Mouse (Mus musculus): ENCODE data around the gene Exoc6.

The Exoc6 gene

DNA sequence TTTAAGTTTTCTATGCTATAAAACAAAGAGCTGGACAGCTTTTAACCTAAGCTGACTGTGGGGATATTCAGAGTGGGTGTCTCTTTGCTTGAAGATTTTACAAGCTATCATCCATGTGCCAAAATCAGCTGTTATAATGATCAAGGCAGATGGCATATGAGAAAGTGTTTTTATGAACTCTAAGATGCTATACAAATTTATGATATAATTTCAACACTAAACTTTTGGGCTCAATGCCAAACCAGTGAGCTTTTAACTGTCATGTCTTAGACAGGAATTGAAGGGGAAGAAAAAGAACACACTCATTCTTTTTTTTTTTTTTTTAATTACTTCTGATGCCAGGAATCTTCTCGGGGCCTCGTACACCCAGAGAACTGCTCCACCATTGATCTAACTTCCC is 100.3 kb downstream of the Exoc6 start:
- in situ Hi-C loops (cut with MboI; ENCODE audit: low pct_unique_long_range_greater_than_20kb in 1 of 2, low sequenced_read_pairs in 2 of 2, unreplicated experiment in 1 of 2), result no loop called here

GRCm38 (mm10) chr19:37654012-37654411 is 103.8 kb downstream of the Exoc6 start:
- in situ Hi-C loops (cut with MboI; ENCODE audit: low pct_unique_long_range_greater_than_20kb in 1 of 2, low sequenced_read_pairs in 2 of 2, unreplicated experiment in 1 of 2), result no loop called here

GRCm38 (mm10) chr19:37656441-37656840 is 106.2 kb downstream of the Exoc6 start:
- in situ Hi-C loops (cut with MboI; ENCODE audit: low pct_unique_long_range_greater_than_20kb in 1 of 2, low sequenced_read_pairs in 2 of 2, unreplicated experiment in 1 of 2), result no loop called here

GRCm38 (mm10) chr19:37665256-37665655 is 115.0 kb downstream of the Exoc6 start:
- in situ Hi-C loops (cut with MboI; ENCODE audit: low pct_unique_long_range_greater_than_20kb in 1 of 2, low sequenced_read_pairs in 2 of 2, unreplicated experiment in 1 of 2), result no loop called here

DNA sequence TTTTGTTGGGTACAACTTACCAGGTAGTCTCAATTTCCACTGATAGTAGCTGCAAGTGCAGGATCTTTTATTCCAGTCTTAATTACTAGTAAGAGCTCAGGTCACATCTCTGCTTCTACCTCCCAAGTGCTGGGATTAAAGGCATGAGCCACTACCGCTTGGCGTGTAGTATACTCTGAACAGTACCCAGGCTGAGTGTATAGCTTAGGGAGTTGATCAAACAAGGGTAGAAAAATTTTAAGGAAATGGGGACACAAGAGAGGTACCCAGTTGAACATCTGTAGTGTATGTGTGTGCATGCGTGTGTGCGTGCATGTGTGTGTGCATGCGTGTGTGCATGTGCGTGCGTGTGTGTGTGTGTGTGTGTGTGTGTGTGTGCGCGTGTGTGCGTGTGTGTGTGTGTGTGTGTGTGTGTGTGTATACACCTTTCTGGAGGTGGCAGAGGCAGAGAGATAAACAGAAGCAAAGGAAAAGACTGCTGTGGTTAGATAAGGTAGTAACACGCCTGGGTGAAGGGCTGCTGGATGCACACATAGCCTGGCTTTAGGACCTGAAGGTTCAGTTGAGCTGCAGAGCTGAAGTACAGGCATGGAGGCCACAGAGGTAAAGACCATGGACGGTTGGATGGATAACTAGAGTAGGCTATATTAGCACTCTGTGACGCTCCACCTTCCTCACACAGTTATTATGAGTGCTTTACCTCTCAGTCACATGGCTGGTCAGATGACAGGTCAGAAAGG is 117.8 kb downstream of the Exoc6 start:
- in situ Hi-C loops (cut with MboI; ENCODE audit: low pct_unique_long_range_greater_than_20kb in 1 of 2, low sequenced_read_pairs in 2 of 2, unreplicated experiment in 1 of 2), result no loop called here

GRCm38 (mm10) chr19:37668657-37669056 is 118.4 kb downstream of the Exoc6 start:
- in situ Hi-C loops (cut with MboI; ENCODE audit: low pct_unique_long_range_greater_than_20kb in 1 of 2, low sequenced_read_pairs in 2 of 2, unreplicated experiment in 1 of 2), result no loop called here

DNA sequence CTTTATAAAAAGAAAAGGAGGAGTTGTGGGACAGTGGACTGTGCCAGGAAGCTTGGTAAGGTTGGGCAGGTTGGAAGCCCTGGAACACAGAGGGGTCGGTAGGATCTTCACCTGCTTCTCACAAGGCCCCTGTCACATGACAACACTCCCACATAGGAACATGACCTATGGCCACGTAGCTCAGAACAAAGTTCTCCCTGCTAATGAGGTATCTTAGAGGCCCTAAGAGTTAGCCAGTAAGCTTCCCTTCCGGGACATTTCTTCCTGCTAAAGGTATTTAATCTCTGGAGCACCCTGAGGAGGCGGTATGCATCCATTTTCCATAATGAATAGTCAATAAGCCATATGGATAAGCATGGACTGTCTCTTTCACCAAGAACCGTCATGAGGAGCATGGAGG is 119.3 kb downstream of the Exoc6 start:
- in situ Hi-C loops (cut with MboI; ENCODE audit: low pct_unique_long_range_greater_than_20kb in 1 of 2, low sequenced_read_pairs in 2 of 2, unreplicated experiment in 1 of 2), result no loop called here

DNA sequence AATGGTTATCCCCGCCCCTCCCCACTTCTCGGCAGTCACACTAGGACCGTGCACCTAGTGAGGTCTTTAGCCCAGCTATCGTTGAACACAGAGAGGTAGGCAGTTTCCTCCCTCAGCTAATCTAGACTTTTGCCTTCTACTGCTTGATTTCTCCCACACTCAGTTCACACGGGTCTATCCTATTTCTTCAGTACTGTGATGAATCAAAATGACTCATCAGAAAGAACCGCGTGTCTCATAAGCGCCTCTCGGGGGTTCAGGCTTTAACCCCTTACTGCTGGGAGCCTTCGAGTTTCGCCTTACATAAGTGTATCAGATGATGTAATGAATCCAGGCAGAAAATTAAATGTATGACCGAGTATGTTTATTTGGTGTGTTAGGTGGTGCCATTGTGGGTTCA is 123.2 kb downstream of the Exoc6 start:
- in situ Hi-C loops (cut with MboI; ENCODE audit: low pct_unique_long_range_greater_than_20kb in 1 of 2, low sequenced_read_pairs in 2 of 2, unreplicated experiment in 1 of 2), result no loop called here

DNA sequence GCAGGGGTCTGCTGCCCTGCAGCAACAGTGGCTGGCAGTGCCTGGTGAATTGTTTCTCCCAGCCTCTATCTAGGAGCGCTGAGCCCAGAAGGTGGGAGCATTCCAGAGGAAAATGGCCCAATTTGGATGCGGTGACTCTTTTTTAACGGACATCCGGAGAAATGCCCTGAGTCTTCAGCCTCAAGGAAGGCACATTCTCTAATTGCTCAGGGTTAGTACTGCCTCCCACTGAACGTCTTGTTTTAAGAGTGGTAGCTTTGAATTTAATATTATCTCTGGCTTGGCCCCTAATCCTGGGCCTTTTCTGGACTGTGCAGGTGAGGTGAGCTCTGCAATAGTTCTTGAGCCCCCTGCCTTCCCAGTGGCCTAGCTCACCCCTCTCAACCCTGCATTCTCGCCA is 135.1 kb downstream of the Exoc6 start, which contains the start of gene Cyp26c1:
Cyp26c1 (plus strand) TSS at position 301 of the 400 bp plus-strand sequence.
- in situ Hi-C loops (cut with MboI; ENCODE audit: low pct_unique_long_range_greater_than_20kb in 1 of 2, low sequenced_read_pairs in 2 of 2, unreplicated experiment in 1 of 2), result no loop called here

GRCm38 (mm10) chr19:37686347-37686746 is 136.1 kb downstream of the Exoc6 start:
- in situ Hi-C loops (cut with MboI; ENCODE audit: low pct_unique_long_range_greater_than_20kb in 1 of 2, low sequenced_read_pairs in 2 of 2, unreplicated experiment in 1 of 2), result no loop called here

- in situ Hi-C loops (cut with MboI; ENCODE audit: low pct_unique_long_range_greater_than_20kb in 1 of 2, low sequenced_read_pairs in 2 of 2, unreplicated experiment in 1 of 2), result no loop called here
These were observed 137.0 kb downstream of the Exoc6 start for GRCm38 (mm10) chr19:37686941-37687850.

- in situ Hi-C loops (cut with MboI; ENCODE audit: low pct_unique_long_range_greater_than_20kb in 1 of 2, low sequenced_read_pairs in 2 of 2, unreplicated experiment in 1 of 2), result no loop called here
These were observed 139.3 kb downstream of the Exoc6 start for GRCm38 (mm10) chr19:37689478-37689877.

DNA sequence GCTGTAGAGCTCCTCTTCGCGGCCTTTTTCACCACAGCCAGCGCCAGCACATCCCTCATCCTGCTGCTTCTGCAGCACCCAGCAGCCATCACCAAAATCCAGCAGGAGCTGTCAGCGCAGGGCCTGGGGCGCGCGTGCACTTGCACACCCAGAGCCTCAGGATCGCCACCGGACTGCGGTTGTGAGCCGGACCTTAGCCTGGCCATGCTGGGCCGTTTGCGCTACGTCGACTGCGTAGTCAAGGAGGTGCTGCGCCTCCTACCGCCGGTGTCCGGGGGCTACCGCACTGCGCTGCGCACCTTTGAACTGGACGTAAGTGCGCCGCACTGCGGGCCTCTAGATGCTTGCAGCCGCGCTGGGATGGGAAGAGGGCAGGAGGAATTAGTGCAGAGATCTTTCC is 140.5 kb downstream of the Exoc6 start:
- in situ Hi-C loops (cut with MboI; ENCODE audit: low pct_unique_long_range_greater_than_20kb in 1 of 2, low sequenced_read_pairs in 2 of 2, unreplicated experiment in 1 of 2), result no loop called here

DNA sequence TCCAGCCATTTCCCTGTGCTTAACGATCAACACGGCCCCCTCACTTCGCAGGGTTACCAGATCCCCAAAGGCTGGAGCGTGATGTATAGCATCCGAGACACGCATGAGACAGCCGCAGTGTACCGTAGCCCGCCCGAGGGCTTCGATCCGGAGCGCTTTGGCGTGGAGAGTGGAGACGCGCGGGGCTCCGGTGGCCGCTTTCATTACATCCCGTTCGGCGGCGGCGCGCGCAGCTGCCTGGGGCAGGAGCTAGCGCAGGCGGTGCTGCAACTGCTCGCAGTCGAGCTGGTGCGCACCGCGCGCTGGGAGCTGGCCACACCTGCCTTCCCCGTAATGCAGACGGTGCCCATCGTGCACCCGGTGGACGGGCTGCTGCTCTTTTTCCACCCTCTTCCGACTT is 142.7 kb downstream of the Exoc6 start:
- in situ Hi-C loops (cut with MboI; ENCODE audit: low pct_unique_long_range_greater_than_20kb in 1 of 2, low sequenced_read_pairs in 2 of 2, unreplicated experiment in 1 of 2), result no loop called here

GRCm38 (mm10) chr19:37695146-37695545 is 144.9 kb downstream of the Exoc6 start:
- in situ Hi-C loops (cut with MboI; ENCODE audit: low pct_unique_long_range_greater_than_20kb in 1 of 2, low sequenced_read_pairs in 2 of 2, unreplicated experiment in 1 of 2), result loop anchor here in 1 of 2 experiments (5.0 kb wide), 1 partner anchor 192 kb away; no protein-coding TSS in a partner anchor

GRCm38 (mm10) chr19:37695762-37696602 is 145.8 kb downstream of the Exoc6 start:
- in situ Hi-C loops (cut with MboI; ENCODE audit: low pct_unique_long_range_greater_than_20kb in 1 of 2, low sequenced_read_pairs in 2 of 2, unreplicated experiment in 1 of 2), result loop anchor here in 1 of 2 experiments (5.0 kb wide), 1 partner anchor 191 kb away; no protein-coding TSS in a partner anchor

DNA sequence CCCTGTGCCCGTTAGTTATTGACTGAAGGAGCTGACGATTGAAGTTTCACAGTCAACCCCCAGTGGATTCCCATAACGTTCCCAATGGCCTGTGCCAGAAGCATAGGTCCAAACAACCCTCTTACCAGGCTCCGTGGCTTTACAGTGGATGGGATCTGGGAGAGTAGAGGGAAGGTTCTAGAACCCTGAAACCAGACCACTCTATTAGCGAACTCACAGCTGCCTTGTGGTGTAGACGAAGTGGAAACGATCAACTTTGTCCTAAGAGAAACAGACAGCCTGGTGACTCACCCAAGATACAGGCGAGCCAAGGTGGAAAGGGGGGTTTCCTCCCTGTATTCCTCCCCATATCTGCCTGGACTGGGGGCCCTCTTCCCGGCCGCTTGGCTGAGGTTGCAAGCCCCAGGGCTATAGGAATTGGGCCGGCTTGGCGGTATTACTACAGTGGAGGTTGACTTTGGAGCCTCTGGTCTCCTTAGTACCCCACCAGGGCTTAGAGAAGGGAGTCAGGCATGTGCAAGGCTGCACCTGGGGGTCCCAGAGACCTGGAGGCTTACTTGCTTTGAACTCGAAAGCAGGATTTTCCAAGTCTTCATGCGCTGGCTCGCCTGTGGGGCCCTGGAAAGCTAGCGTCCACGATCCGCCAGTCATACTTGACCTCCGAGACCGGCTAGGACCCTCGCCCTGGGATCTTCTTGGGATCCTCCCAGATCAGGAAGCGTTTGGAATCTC is 146.6 kb downstream of the Exoc6 start:
- in situ Hi-C loops (cut with MboI; ENCODE audit: low pct_unique_long_range_greater_than_20kb in 1 of 2, low sequenced_read_pairs in 2 of 2, unreplicated experiment in 1 of 2), result loop anchor here in 1 of 2 experiments (5.0 kb wide), 1 partner anchor 191 kb away; no protein-coding TSS in a partner anchor

- in situ Hi-C loops (cut with MboI; ENCODE audit: low pct_unique_long_range_greater_than_20kb in 1 of 2, low sequenced_read_pairs in 2 of 2, unreplicated experiment in 1 of 2), result loop anchor here in 1 of 2 experiments (5.0 kb wide), 1 partner anchor 190 kb away; no protein-coding TSS in a partner anchor
These were observed 147.1 kb downstream of the Exoc6 start for GRCm38 (mm10) chr19:37697335-37697636.

All from mouse embryonic stem cell (cell line).